Mouse (Mus musculus) brain, embryonic 18.5 days (tissue): ENCODE measurements around the gene Gm20388.

Source experiments
- DNase-seq: peaks from one replicate; pipeline ENCODE4 v3.0.0-alpha.2; 2012; ENCODE audit warnings: low read depth, low spot score

Gm20388 gene

GRCm38 (mm10) chr8:121085561-121085960 is 1174.9 kb downstream of the Gm20388 start:
- DNase-seq: no peak

GRCm38 (mm10) chr8:121086004-121086900 is 1175.6 kb downstream of the Gm20388 start:
- no peak for DNase-seq

- DNase-seq: no peak
Measured at GRCm38 (mm10) chr8:121088281-121088680, 1177.6 kb downstream of the Gm20388 start.

DNA sequence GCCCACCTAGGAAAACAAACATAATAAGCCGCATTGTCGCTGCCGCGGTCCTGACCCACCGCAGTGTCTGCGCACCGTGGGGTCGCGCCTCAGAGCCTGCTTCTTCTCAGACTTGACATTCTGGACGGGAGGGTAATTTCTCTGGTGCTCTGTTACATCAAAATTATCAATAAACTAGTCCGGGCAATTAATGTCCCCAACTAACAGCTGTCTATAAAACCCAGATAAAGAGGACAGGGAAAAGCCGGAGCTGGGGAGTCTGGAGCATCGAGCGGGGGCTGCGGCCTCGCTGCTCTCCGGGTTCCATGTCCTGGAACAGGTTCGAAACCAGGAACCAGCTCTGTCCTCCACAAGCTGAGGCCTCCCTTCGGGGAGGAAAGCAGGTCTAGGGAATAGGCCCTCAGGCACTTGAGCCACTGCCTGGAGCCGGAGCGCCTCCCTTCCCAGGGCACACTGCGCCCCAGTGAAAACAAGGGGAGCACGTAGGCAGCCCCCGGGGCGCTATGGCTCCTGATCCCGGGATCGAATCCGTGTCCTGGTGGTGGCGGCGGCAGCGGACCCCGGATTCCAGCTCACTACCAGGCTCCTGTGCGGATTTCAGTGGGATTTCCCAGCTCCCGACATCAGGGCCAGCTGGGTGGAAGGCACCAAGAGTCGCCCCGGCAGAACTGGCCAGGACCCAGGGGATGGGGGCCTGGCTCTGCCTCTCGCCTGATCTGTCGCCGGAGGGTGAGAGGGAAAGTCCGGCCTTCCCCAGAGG is 1178.4 kb downstream of the Gm20388 start:
- no peak for DNase-seq

GRCm38 (mm10) chr8:121089631-121090380 is 1179.2 kb downstream of the Gm20388 start:
- no peak for DNase-seq

DNA sequence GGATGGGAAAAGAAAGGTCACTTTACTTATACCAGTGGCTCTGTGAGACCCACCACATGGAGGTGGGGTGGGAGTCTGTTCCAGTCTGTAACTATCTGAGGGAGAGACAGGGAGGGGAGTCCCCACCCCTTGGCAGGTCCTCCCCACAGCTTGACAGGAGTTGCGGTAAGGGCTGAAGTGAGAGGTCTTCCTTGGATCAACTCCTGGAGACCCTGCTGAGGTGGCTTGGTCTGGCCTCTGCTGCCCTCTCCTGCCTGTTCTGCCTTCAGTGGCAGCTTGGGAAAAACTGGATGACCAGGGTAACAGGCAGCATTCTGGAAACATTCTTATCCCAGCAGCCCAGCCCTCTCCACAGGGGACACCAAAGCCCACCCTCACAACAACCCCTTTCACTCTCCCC is 1180.1 kb downstream of the Gm20388 start:
- DNase-seq: no peak

GRCm38 (mm10) chr8:121092141-121092540 is 1181.5 kb downstream of the Gm20388 start:
- no peak for DNase-seq

DNA sequence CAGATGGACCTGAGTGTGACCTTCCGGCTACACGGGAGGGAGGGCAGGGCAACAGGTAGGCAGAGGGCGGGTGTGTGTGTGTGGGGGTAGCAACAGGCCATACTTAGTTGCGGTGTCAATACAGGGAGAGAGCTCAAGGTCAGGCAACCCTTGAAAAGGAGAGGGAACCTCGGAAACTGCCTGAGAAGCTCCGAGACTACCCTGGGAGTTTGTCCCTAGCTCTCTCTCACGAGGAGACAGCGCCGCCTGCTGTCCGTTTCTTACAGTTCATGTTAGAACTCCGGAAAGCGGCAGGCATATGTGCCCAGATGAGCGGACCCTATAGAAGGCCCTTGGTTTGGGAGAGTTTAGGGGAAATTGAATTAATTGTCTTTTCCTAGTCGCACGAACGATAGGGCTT is 1182.0 kb downstream of the Gm20388 start:
- peak; percentile 55 for DNase-seq

- DNase-seq: no peak
Measured at GRCm38 (mm10) chr8:121093496-121093895, 1182.9 kb downstream of the Gm20388 start.

DNA sequence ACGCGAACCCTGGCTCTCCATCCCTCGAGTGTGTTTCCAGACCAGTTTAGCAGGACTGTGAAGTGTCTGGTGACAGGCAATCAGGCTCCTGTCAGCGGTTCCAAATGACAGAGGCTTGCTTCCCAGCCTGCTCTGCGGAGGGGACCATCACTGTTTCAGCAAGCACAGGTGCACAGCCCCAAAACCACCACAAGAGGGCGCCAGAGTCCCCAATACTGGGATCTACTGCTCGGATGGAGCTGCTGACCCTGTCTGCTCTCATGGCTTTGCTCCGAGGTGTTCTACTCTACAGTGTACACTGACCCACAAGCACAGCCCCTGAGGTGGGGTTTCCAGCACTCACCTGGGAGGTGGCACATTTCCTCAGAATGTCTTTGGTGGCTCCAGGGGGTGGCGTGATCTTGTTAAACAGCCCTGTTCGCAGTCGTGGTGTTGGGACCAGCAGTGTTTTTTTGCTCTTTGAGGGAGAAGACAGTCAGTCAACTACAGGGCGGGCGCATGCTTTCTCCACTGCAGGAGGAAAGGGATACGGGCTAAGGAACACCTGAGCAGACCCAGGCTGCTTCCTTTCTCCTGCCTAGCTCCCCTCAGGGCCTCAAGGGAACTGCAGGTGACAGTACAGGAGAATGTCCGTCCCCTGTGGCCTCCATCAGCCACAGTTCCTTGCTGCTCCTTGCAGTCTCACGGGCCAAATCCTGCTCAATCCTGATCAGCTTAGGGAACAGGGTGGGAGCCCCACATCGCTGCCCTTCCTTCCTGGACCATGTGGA is 1193.6 kb downstream of the Gm20388 start:
- DNase-seq: no peak

GRCm38 (mm10) chr8:121107668-121108656 is 1197.3 kb downstream of the Gm20388 start, which contains the start of gene Mthfsd:
Mthfsd (minus strand) TSS chr8:121108392.
- DNase-seq: peak; percentile 92

DNA sequence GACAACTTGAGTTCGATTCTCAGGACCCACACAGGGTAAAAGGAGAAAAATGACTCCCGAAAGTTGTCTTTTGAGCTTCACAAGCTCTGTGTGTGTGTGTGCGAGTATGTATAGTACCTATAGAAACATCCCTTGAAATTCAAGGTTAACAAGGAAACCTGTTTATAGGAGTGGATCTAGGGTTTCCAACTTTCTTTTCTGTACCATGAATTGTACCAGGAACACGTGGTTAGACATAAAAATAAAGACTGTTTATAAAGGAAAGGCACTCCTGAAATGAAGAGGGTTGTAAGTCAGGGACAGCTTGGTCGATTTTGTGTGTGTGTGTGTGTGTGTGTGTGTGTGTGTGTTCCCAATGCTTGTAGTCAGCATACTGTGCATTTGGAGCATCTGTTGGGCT is 1198.0 kb downstream of the Gm20388 start:
- no peak for DNase-seq

GRCm38 (mm10) chr8:121111145-121111907 is 1200.7 kb downstream of the Gm20388 start:
- no peak for DNase-seq

GRCm38 (mm10) chr8:121113261-121113660 is 1202.6 kb downstream of the Gm20388 start:
- DNase-seq: peak; percentile 81

- DNase-seq: no peak
Measured at GRCm38 (mm10) chr8:121115136-121115535, 1204.5 kb downstream of the Gm20388 start.

- DNase-seq: peak; percentile 63
Measured at GRCm38 (mm10) chr8:121115948-121116347, 1205.3 kb downstream of the Gm20388 start, which contains the start of gene Foxc2. Foxc2 (plus strand) TSS chr8:121116171.

GRCm38 (mm10) chr8:121116591-121117185 is 1206.0 kb downstream of the Gm20388 start:
- DNase-seq: no peak

- DNase-seq: no peak
Measured at GRCm38 (mm10) chr8:121117186-121117651, 1206.6 kb downstream of the Gm20388 start.
